ENCODE assay signal across 7 mouse cellular contexts in genomic region chr7:126898102-126898990, GRCm38 (mm10). TPM values are rescaled to one million over a fixed set of nuclear protein-coding genes. Genes with fewer than 3 reads are reported as not detected.
DNase-seq lines count a peak whose midpoint lies in the region; ATAC-seq and TF ChIP-seq lines count a peak whose summit lies in the region.

No protein-coding gene starts in this region.

- TF ChIP-seq POLR2A in kidney, adult 2 months (IDR thresholded peaks at IDR 0.05; ENCODE audit: low read depth, low read length): peak; percentile 53
- peak; percentile 73; the same call in 1 of the 2 replicates for TF ChIP-seq POLR2A in spleen, adult 2 months (IDR thresholded peaks at IDR 0.05; ENCODE audit: low read depth, low read length)

- H3K36me3 ChIP-seq in embryonic facial prominence, embryonic 11.5 days (replicated peaks; ENCODE audit: control insufficient read depth, insufficient read depth, low read depth, low read length): no peaks in the 10 kb centered on the region
- H3K36me3 ChIP-seq in kidney, adult 2 months (ENCODE audit: control insufficient read depth, insufficient read depth, low read length): no peaks in the 10 kb centered on the region
- no peaks in the 10 kb centered on the region for H3K36me3 ChIP-seq in limb, embryonic 12.5 days
- no peaks in the 10 kb centered on the region for H3K36me3 ChIP-seq in midbrain, embryonic 15.5 days (replicated peaks)
- H3K36me3 ChIP-seq in spleen, adult 2 months (ENCODE audit: control insufficient read depth, insufficient read depth, low read length): 0 out of 2 replicates have a peak, but pooled peaks cover 1% of the 10 kb centered on the region

- ATAC-seq in embryonic facial prominence, embryonic 11.5 days (replicated peaks; ENCODE audit: insufficient number of reproducible peaks, low FRiP score, low TSS enrichment, low read depth): peak; percentile 89
- ATAC-seq in limb, embryonic 12.5 days (ENCODE audit: insufficient number of reproducible peaks, insufficient read depth, low FRiP score, low TSS enrichment, low read depth): peak; percentile 84
- peak; percentile 94 for ATAC-seq in midbrain, embryonic 15.5 days (replicated peaks)

- no peaks in the 10 kb centered on the region; the same call in 1 of the 2 replicates for H3K4me1 ChIP-seq in embryonic facial prominence, embryonic 11.5 days (ENCODE audit: control insufficient read depth, insufficient read depth, low read length)
- peaks cover 8% of the 10 kb centered on the region; the same call in 1 of the 2 replicates for H3K4me1 ChIP-seq in kidney, adult 2 months (ENCODE audit: control insufficient read depth, insufficient read depth, low read length)
- peaks cover 5% of the 10 kb centered on the region; the same call in 1 of the 2 replicates for H3K4me1 ChIP-seq in limb, embryonic 12.5 days (replicated peaks)
- H3K4me1 ChIP-seq in midbrain, embryonic 15.5 days: peaks cover 16% of the 10 kb centered on the region
- peaks cover 8% of the 10 kb centered on the region for H3K4me1 ChIP-seq in spleen, adult 2 months (ENCODE audit: control insufficient read depth, insufficient read depth, insufficient read length)

- peak overlapping the region; percentile 81 for H3K9ac ChIP-seq in embryonic facial prominence, embryonic 11.5 days (replicated peaks; ENCODE audit: low read length)
- H3K9ac ChIP-seq in limb, embryonic 12.5 days (replicated peaks): peak overlapping the region; percentile 68
- H3K9ac ChIP-seq in midbrain, embryonic 15.5 days: peak overlapping the region; percentile 75

- peak overlapping the region; percentile 84 for H3K4me2 ChIP-seq in embryonic facial prominence, embryonic 11.5 days (ENCODE audit: low read depth, low read length)
- peak overlapping the region; percentile 72 for H3K4me2 ChIP-seq in limb, embryonic 12.5 days
- peak overlapping the region; percentile 65 for H3K4me2 ChIP-seq in midbrain, embryonic 15.5 days

- H3K27ac ChIP-seq in embryonic facial prominence, embryonic 11.5 days (replicated peaks; ENCODE audit: low read depth, low read length): 0 out of 2 replicates have a peak overlapping the region, but pooled peaks have one; percentile 6
- peak overlapping the region; percentile 79 for H3K27ac ChIP-seq in kidney, adult 2 months (ENCODE audit: insufficient read depth, low read depth, low read length)
- peak overlapping the region; percentile 72; the same call in 1 of the 2 replicates for H3K27ac ChIP-seq in limb, embryonic 12.5 days
- H3K27ac ChIP-seq in midbrain, embryonic 15.5 days: peak overlapping the region; percentile 91
- H3K27ac ChIP-seq in spleen, adult 2 months (ENCODE audit: insufficient read depth, low read length): peak overlapping the region; percentile 81

- H3K9me3 ChIP-seq in embryonic facial prominence, embryonic 11.5 days (replicated peaks; ENCODE audit: control insufficient read depth, low read length): no peaks in the 10 kb centered on the region
- no peaks in the 10 kb centered on the region for H3K9me3 ChIP-seq in limb, embryonic 12.5 days
- no peaks in the 10 kb centered on the region for H3K9me3 ChIP-seq in midbrain, embryonic 15.5 days

- H3K4me3 ChIP-seq in embryonic facial prominence, embryonic 11.5 days (ENCODE audit: low read depth, low read length): peak overlapping the region; percentile 67
- H3K4me3 ChIP-seq in kidney, adult 2 months (ENCODE audit: insufficient read depth, low read depth, low read length): peak overlapping the region; percentile 73
- peak overlapping the region; percentile 62 for H3K4me3 ChIP-seq in limb, embryonic 12.5 days (replicated peaks)
- peak overlapping the region; percentile 61 for H3K4me3 ChIP-seq in midbrain, embryonic 15.5 days
- H3K4me3 ChIP-seq in spleen, adult 2 months (ENCODE audit: extremely low read depth, insufficient read depth, insufficient read length): peak overlapping the region; percentile 87

- no peak for TF ChIP-seq CTCF in kidney, adult 2 months (conservative IDR thresholded peaks at IDR 0.05; ENCODE audit: insufficient read depth, insufficient read length, low read depth, low read length)
- no peak for TF ChIP-seq CTCF in spleen, adult 2 months (IDR thresholded peaks at IDR 0.05; ENCODE audit: extremely low read depth, insufficient read depth, insufficient read length, insufficient replicate concordance)

- no peaks in the 10 kb centered on the region for H3K27me3 ChIP-seq in embryonic facial prominence, embryonic 11.5 days (ENCODE audit: control insufficient read depth, insufficient read depth, low read length)
- no peaks in the 10 kb centered on the region for H3K27me3 ChIP-seq in kidney, adult 2 months (replicated peaks; ENCODE audit: control insufficient read depth, insufficient read depth, low read length)
- H3K27me3 ChIP-seq in limb, embryonic 12.5 days: no peaks in the 10 kb centered on the region
- H3K27me3 ChIP-seq in midbrain, embryonic 15.5 days (replicated peaks): no peaks in the 10 kb centered on the region
- no peaks in the 10 kb centered on the region for H3K27me3 ChIP-seq in spleen, adult 2 months (ENCODE audit: control insufficient read depth, insufficient read depth, low read length)

- 12% methylated on average over 37 of the region's 37 CpGs for WGBS in embryonic facial prominence, embryonic 11.5 days
- WGBS in kidney, adult 2 months: 8% methylated on average over 37 of the region's 37 CpGs
- WGBS in limb, embryonic 12.5 days: 11% methylated on average over 37 of the region's 37 CpGs
- WGBS in midbrain, embryonic 15.5 days: 12% methylated on average over 37 of the region's 37 CpGs
- 14% methylated on average over 37 of the region's 37 CpGs for WGBS in spleen, adult 2 months

- DNase-seq in adrenal gland, postnatal 14 days: peak; percentile 100
- DNase-seq in embryonic facial prominence, embryonic 11.5 days (ENCODE audit: low spot score): peak; percentile 94
- DNase-seq in heart, adult 18-20 months: peak; percentile 97 to 98
- DNase-seq in kidney, adult 2 months: peak; percentile 98
- peak; percentile 70 to 95 for DNase-seq in spleen, adult 2 months (ENCODE audit: low read depth in 1 of 2, low spot score in 2 of 2)

RNA-seq across cellular contexts. Expression of gene Taok2, which starts 13.8 kb away (rescaled TPM):
- 68.8 and 79.4 TPM in 2 replicates for total RNA-seq in adrenal gland, postnatal 14 days (2021)
- polyA plus RNA-seq in embryonic facial prominence, embryonic 11.5 days (2014; fragmentation: Nextera tagmentation; extraction: Ambion mirVana): 21.6 and 23.6 TPM in 2 replicates
- 10 to 100 TPM; 35.6 to 38.4 TPM for total RNA-seq in heart, adult 18-20 months (2021)
- 56.5 and 75.2 TPM in 2 replicates for polyA plus RNA-seq in kidney, adult 2 months (2012; rRNA removed)
- polyA plus RNA-seq in limb, embryonic 12.5 days (2016; fragmentation: Nextera tagmentation; extraction: Ambion mirVana): 58.2 and 60.3 TPM in 2 replicates
- polyA plus RNA-seq in midbrain, embryonic 15.5 days (2015; fragmentation: Nextera tagmentation; extraction: Ambion mirVana): 66.8 and 70.9 TPM in 2 replicates
- polyA plus RNA-seq in spleen, adult 2 months (2012; rRNA removed): 97.0 and 109 TPM in 2 replicates

RNA-seq across cellular contexts. Expression of gene Tmem219, which starts 24.4 kb away (rescaled TPM):
- total RNA-seq in adrenal gland, postnatal 14 days (2021): 27.6 and 27.9 TPM in 2 replicates
- polyA plus RNA-seq in embryonic facial prominence, embryonic 11.5 days (2014; fragmentation: Nextera tagmentation; extraction: Ambion mirVana): 15.8 and 18.4 TPM in 2 replicates
- total RNA-seq in heart, adult 18-20 months (2021): 10 to 100 TPM; 10.4 to 10.6 TPM
- polyA plus RNA-seq in kidney, adult 2 months (2012; rRNA removed): 90.8 and 113 TPM in 2 replicates
- polyA plus RNA-seq in limb, embryonic 12.5 days (2016; fragmentation: Nextera tagmentation; extraction: Ambion mirVana): 17.7 and 18.0 TPM in 2 replicates
- polyA plus RNA-seq in midbrain, embryonic 15.5 days (2015; fragmentation: Nextera tagmentation; extraction: Ambion mirVana): 33.2 and 36.1 TPM in 2 replicates
- 81.7 and 94.0 TPM in 2 replicates for polyA plus RNA-seq in spleen, adult 2 months (2012; rRNA removed)

RNA-seq across cellular contexts. Expression of gene Kctd13, which starts 30.3 kb away (rescaled TPM):
- total RNA-seq in adrenal gland, postnatal 14 days (2021): 20.2 and 24.7 TPM in 2 replicates
- polyA plus RNA-seq in embryonic facial prominence, embryonic 11.5 days (2014; fragmentation: Nextera tagmentation; extraction: Ambion mirVana): 15.1 and 18.5 TPM in 2 replicates
- 1 to 10 TPM; 7.4 to 7.5 TPM for total RNA-seq in heart, adult 18-20 months (2021)
- 21.4 and 21.9 TPM in 2 replicates for polyA plus RNA-seq in kidney, adult 2 months (2012; rRNA removed)
- 18.3 and 19.7 TPM in 2 replicates for polyA plus RNA-seq in limb, embryonic 12.5 days (2016; fragmentation: Nextera tagmentation; extraction: Ambion mirVana)
- 133 and 136 TPM in 2 replicates for polyA plus RNA-seq in midbrain, embryonic 15.5 days (2015; fragmentation: Nextera tagmentation; extraction: Ambion mirVana)
- 21.5 and 29.9 TPM in 2 replicates for polyA plus RNA-seq in spleen, adult 2 months (2012; rRNA removed)

RNA-seq across cellular contexts. Expression of gene Ino80e, which starts 36.2 kb away (rescaled TPM):
- 39.2 and 41.9 TPM in 2 replicates for total RNA-seq in adrenal gland, postnatal 14 days (2021)
- polyA plus RNA-seq in embryonic facial prominence, embryonic 11.5 days (2014; fragmentation: Nextera tagmentation; extraction: Ambion mirVana): 100 and 101 TPM in 2 replicates
- 10 to 100 TPM; 17.2 to 19.1 TPM for total RNA-seq in heart, adult 18-20 months (2021)
- polyA plus RNA-seq in kidney, adult 2 months (2012; rRNA removed): 39.6 and 47.0 TPM in 2 replicates
- polyA plus RNA-seq in limb, embryonic 12.5 days (2016; fragmentation: Nextera tagmentation; extraction: Ambion mirVana): 93.3 and 101 TPM in 2 replicates
- 94.4 and 100 TPM in 2 replicates for polyA plus RNA-seq in midbrain, embryonic 15.5 days (2015; fragmentation: Nextera tagmentation; extraction: Ambion mirVana)
- polyA plus RNA-seq in spleen, adult 2 months (2012; rRNA removed): 40.1 and 56.0 TPM in 2 replicates

RNA-seq across cellular contexts. Expression of gene Hirip3, which starts 36.6 kb away (rescaled TPM):
- total RNA-seq in adrenal gland, postnatal 14 days (2021): 24.1 and 30.2 TPM in 2 replicates
- 18.8 and 23.4 TPM in 2 replicates for polyA plus RNA-seq in embryonic facial prominence, embryonic 11.5 days (2014; fragmentation: Nextera tagmentation; extraction: Ambion mirVana)
- 1 to 10 TPM; 5.0 to 6.4 TPM for total RNA-seq in heart, adult 18-20 months (2021)
- polyA plus RNA-seq in kidney, adult 2 months (2012; rRNA removed): 4.2 and 6.6 TPM in 2 replicates
- 46.1 and 50.7 TPM in 2 replicates for polyA plus RNA-seq in limb, embryonic 12.5 days (2016; fragmentation: Nextera tagmentation; extraction: Ambion mirVana)
- 16.7 and 22.8 TPM in 2 replicates for polyA plus RNA-seq in midbrain, embryonic 15.5 days (2015; fragmentation: Nextera tagmentation; extraction: Ambion mirVana)
- 7.4 and 8.6 TPM in 2 replicates for polyA plus RNA-seq in spleen, adult 2 months (2012; rRNA removed)

Comparison
In these comparisons a context has a peak if more than half of its experiments do, and no peak if none do; other contexts are left out.
1. Peak in every context shown above with its lines: DNase-seq, ATAC-seq, H3K4me3 ChIP-seq and H3K27ac ChIP-seq.
2. H3K27ac ChIP-seq: peak in every context shown above with its lines; median percentile 91 in midbrain, embryonic 15.5 days; 81 in spleen, adult 2 months; 79 in kidney, adult 2 months; 72 in limb, embryonic 12.5 days; 6 in embryonic facial prominence, embryonic 11.5 days.